Mouse (Mus musculus) embryonic facial prominence, embryonic 12.5 days (tissue): ENCODE results near the gene Tagln. TPM values are rescaled to one million over a fixed set of nuclear protein-coding genes. Genes with fewer than 3 reads are reported as not detected.

Experiments used
- microRNA-seq: library from miRNA; unstranded; fragments of <30 nt; microRNA quantifications from one replicate; pipeline ENCODE4, GENCODE M21; 2017
- polyA plus RNA-seq: library from polyadenylated mRNA; unstranded; fragments of >200 nt; fragmentation: Nextera tagmentation; extraction: Ambion mirVana; gene quantifications from 2 replicates; pipeline ENCODE4 v1.2.1, GENCODE M21; 2016

Tagln gene
- polyA plus RNA-seq, 1 experiment from 2014 or later = 16.4 TPM

Small RNA genes within 50 kb of the gene (microRNA-seq; reads per million reads assigned to microRNA genes)
- gene Mir7087 = not detected

Other genes starting within 250 kb of the Tagln start
- 21.2 and 22.8 TPM in 2 replicates for gene Cep164, start 107.4 kb downstream of the Tagln start, polyA plus RNA-seq
- gene Bace1, start 97.5 kb downstream of the Tagln start, polyA plus RNA-seq = 33.1 and 35.2 TPM in 2 replicates
- 23.6 and 23.7 TPM in 2 replicates for gene Pcsk7, start 29.6 kb downstream of the Tagln start, polyA plus RNA-seq
- gene Rnf214, start 29.1 kb downstream of the Tagln start, polyA plus RNA-seq = 62.2 and 64.1 TPM in 2 replicates
- gene Sidt2, start 19.2 kb upstream of the Tagln start, polyA plus RNA-seq = 43.2 and 47.4 TPM in 2 replicates
- 230 and 231 TPM in 2 replicates for gene Pafah1b2, start 76.6 kb upstream of the Tagln start, polyA plus RNA-seq
- 12.0 and 15.6 TPM in 2 replicates for gene Sik3, start 76.8 kb upstream of the Tagln start, polyA plus RNA-seq